Mouse (Mus musculus) embryonic facial prominence, embryonic 15.5 days (tissue): ENCODE data around the gene Kalrn. TPM values are rescaled to one million over a fixed set of nuclear protein-coding genes. Genes with fewer than 3 reads are reported as not detected.

Source experiments
- ATAC-seq: fragments of 200-750 bp; cut with Nextera tagmentation; 2 replicates; pipeline ENCODE4 v1.8.0; 2017; ENCODE audit warnings: low read depth, moderate TSS enrichment; ENCODE audit not compliant: insufficient number of reproducible peaks, low FRiP score, low TSS enrichment
- H3K27ac ChIP-seq: fragments of 300-500 bp; sonication (generic); replicated peaks from 2 replicates; pipeline ENCODE4 v1.5.1; 2015; ENCODE audit warnings: mild to moderate bottlenecking, inconsistent platforms
- H3K27me3 ChIP-seq: fragments of 300-500 bp; sonication (generic); 2 replicates; pipeline ENCODE4 v1.6.1; 2015; ENCODE audit warnings: inconsistent platforms
- H3K36me3 ChIP-seq: fragments of 300-500 bp; sonication (generic); 2 replicates; pipeline ENCODE4 v1.6.1; 2015; ENCODE audit warnings: mild to moderate bottlenecking, inconsistent platforms
- H3K4me1 ChIP-seq: fragments of 300-500 bp; sonication (generic); 2 replicates; pipeline ENCODE4 v1.6.1; 2015; ENCODE audit warnings: inconsistent platforms
- H3K4me2 ChIP-seq: fragments of 300-500 bp; sonication (generic); replicated peaks from 2 replicates; pipeline ENCODE4 v1.6.1; 2015; ENCODE audit warnings: mild to moderate bottlenecking, inconsistent platforms
- H3K4me3 ChIP-seq: fragments of 300-500 bp; sonication (generic); replicated peaks from 2 replicates; pipeline ENCODE4 v1.5.1; 2015; ENCODE audit warnings: mild to moderate bottlenecking, inconsistent platforms
- H3K9ac ChIP-seq: fragments of 300-500 bp; sonication (generic); 2 replicates; pipeline ENCODE4 v1.6.1; 2015; ENCODE audit warnings: inconsistent platforms
- H3K9me3 ChIP-seq: fragments of 300-500 bp; sonication (generic); replicated peaks from 2 replicates; pipeline ENCODE4 v1.6.1; 2016; ENCODE audit warnings: inconsistent platforms
- WGBS: fragments of 180-500 bp; shearing (Covaris S2); methylation state at CpG from one replicate; pipeline ENCODE4 v1.1.7; 2015; 5-methylcytosine and 5-hydroxymethylcytosine counted together
- polyA plus RNA-seq: library from polyadenylated mRNA; unstranded; fragments of >200 nt; fragmentation: Nextera tagmentation; extraction: Ambion mirVana; gene quantifications from 2 replicates; pipeline ENCODE4 v1.2.1, GENCODE M21; 2015

Gene Kalrn
- polyA plus RNA-seq, 1 experiment from 2014 or later: 14.3 TPM

DNA sequence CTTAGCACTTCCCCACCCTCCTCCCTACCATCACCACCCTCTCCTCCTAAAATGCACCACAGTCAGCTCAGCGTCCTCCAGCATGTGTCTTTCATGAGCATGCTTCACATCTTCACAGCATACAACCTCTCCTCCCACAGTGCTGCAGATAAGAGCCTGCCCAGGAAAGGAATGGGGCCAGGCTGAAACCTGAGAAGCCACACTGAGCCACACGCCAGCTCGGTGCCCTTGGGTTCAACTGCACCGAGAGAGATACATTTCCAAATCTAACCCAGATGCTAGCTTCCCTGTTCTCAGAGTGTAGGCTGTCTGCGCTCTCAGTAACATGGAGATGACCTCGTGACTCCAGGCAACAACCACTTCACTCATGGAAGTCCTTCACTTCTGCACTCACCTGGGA lies 151.9 kb downstream of the Kalrn start:
- Histone ChIP-seq H3K4me1 (peaks cover 27% of the 10 kb centered on the region), H3K36me3 (no peaks in the 10 kb centered on the region), H3K4me3 (no peak overlapping the region), H3K4me2 (no peak overlapping the region), H3K27ac (no peak overlapping the region), H3K27me3 (no peaks in the 10 kb centered on the region), H3K9ac (no peak overlapping the region), H3K9me3 (no peaks in the 10 kb centered on the region)
- WGBS: 11% methylated on average over 6 of the region's 6 CpGs
- ATAC-seq: peak; percentile 54; the same call in 1 of the 2 replicates

DNA sequence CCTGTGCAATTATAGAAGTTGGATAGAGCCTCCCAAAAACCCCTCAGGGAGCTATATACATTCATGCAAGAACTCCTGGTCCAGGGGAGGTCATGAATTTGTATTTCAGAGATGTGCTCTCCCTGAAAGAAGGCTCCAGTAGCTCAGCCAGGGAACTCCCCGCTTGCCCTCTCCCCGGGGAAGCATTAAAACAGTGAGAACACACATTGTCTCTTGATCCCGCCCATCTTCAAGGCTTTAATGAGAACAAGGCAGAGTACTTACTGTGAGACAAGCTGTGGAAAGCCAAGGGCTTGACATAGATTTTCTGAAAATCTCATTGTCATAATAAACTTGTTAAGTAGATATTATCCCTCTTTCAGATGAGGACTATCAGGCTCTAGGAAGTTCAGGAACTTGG lies 155.4 kb downstream of the Kalrn start:
- no peak for ATAC-seq
- WGBS: 45% methylated on average over 3 of the region's 3 CpGs

DNA sequence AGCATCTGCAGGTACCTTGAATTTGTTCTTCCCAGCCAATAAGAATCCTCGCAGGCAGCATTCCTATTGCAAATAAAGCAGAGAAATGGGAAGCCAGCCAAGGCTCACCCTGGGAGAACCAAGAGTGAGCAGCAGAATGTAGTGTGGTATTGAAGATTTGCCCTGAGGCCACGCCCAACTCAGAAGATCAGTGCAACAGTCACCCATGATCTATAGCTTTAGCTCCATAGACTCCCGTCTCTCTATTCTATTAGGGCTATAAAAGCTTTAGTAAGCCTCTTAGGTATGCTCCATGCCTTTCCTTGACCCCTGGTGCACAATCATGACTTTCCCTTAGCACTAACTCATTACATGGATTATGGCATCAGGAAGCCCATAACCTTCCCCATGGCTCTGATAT lies 155.9 kb downstream of the Kalrn start:
- no peak overlapping the region for H3K9ac ChIP-seq
- peaks cover 42% of the 10 kb centered on the region for H3K4me1 ChIP-seq
- H3K9me3 ChIP-seq: no peaks in the 10 kb centered on the region
- H3K36me3 ChIP-seq: no peaks in the 10 kb centered on the region
- no peak overlapping the region for H3K27ac ChIP-seq
- no peak overlapping the region for H3K4me3 ChIP-seq
- H3K27me3 ChIP-seq: no peaks in the 10 kb centered on the region
- H3K4me2 ChIP-seq: no peak overlapping the region
- 84% methylated on average over 3 of the region's 3 CpGs for WGBS
- ATAC-seq: no peak

More for the DNA sequence above, 155.4 kb downstream of the Kalrn start:
- Histone ChIP-seq H3K4me3 (no peak overlapping the region), H3K27ac (no peak overlapping the region), H3K36me3 (no peaks in the 10 kb centered on the region), H3K4me2 (no peak overlapping the region), H3K27me3 (no peaks in the 10 kb centered on the region), H3K9me3 (no peaks in the 10 kb centered on the region), H3K9ac (no peak overlapping the region), H3K4me1 (peaks cover 38% of the 10 kb centered on the region)

DNA sequence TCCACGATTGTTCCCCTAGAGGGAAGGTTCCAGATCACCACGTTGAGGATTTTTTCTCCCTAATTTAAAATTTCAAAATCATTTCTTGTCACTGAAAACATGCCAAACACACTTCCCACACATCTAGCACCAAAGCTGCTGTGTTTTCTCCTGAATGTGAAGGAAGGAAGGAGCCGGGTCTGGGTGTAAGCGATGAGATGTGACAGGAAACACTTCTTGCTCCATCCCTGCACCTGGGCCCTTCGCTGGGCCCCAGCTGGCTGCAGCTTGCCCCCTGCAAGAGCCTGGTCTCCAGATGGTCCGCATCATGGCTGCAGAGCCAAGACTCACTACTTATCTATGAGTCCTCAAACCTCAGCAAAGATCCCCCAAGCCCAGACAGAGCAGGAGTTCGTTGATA lies 158.8 kb downstream of the Kalrn start:
- no peak for ATAC-seq
- no peak overlapping the region for H3K4me3 ChIP-seq
- H3K27me3 ChIP-seq: no peaks in the 10 kb centered on the region
- peak overlapping the region; percentile 68; the same call in 1 of the 2 replicates for H3K27ac ChIP-seq
- H3K4me2 ChIP-seq: no peak overlapping the region
- H3K9ac ChIP-seq: no peak overlapping the region
- 38% methylated on average over 7 of the region's 7 CpGs for WGBS
- peaks cover 27% of the 10 kb centered on the region for H3K4me1 ChIP-seq
- H3K36me3 ChIP-seq: no peaks in the 10 kb centered on the region
- H3K9me3 ChIP-seq: no peaks in the 10 kb centered on the region

DNA sequence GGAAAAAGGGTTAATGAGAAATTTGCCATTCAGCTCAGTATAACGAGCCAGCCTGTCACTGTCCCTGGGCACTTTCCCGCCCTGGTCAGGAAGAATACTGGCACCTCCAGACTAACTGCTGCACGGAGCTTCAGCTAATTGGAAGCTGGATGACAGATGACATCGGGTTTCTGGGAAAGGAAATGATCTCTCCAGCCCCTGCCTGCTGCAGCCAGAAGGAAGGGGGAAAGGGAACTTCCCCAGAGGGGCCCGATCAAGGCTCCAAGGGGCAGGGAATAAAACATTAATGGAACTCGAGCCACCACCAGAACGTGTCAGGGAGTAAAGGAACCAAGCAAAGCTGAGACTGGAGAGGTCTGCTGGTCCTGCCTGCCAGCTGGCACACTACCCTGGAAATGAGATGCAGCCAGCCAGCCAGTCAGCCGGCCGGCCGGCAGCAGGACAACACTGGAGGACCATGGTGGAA lies 159.4 kb downstream of the Kalrn start:
- Histone ChIP-seq H3K36me3 (no peaks in the 10 kb centered on the region), H3K27me3 (no peaks in the 10 kb centered on the region), H3K27ac (peak overlapping the region; percentile 68), H3K4me2 (peak overlapping the region; percentile 24), H3K4me3 (0 out of 2 replicates have a peak overlapping the region, but pooled peaks have one; percentile 7), H3K9ac (no peak overlapping the region), H3K9me3 (no peaks in the 10 kb centered on the region), H3K4me1 (peaks cover 27% of the 10 kb centered on the region)
- WGBS: 17% methylated on average over 10 of the region's 10 CpGs
- no peak; the same call in 1 of the 2 replicates for ATAC-seq

DNA sequence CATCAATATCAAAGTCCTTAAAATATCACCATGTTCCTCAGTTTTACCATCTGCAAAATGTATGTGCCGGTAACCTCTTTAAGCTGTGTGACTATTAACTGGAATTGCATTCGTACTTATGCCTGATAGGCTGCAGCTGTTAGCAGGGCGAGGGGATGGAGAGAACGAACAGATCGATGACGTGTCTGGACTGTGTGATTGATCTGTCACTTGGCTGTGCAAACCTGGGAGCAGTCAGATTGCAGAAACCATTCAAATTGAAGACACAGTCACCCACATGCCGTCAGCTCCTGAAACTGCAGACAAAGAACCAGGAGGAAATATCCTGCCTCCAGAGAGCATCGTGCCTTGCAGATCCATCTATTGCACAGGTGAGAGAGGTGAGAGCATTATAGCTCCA lies 166.3 kb downstream of the Kalrn start:
- Histone ChIP-seq H3K4me3 (no peak overlapping the region), H3K4me2 (no peak overlapping the region), H3K36me3 (no peaks in the 10 kb centered on the region), H3K9ac (no peak overlapping the region), H3K4me1 (peaks cover 1% of the 10 kb centered on the region; the same call in 1 of the 2 replicates), H3K9me3 (no peaks in the 10 kb centered on the region), H3K27me3 (no peaks in the 10 kb centered on the region), H3K27ac (no peak overlapping the region)
- 85% methylated on average over 8 of the region's 8 CpGs for WGBS
- no peak for ATAC-seq

DNA sequence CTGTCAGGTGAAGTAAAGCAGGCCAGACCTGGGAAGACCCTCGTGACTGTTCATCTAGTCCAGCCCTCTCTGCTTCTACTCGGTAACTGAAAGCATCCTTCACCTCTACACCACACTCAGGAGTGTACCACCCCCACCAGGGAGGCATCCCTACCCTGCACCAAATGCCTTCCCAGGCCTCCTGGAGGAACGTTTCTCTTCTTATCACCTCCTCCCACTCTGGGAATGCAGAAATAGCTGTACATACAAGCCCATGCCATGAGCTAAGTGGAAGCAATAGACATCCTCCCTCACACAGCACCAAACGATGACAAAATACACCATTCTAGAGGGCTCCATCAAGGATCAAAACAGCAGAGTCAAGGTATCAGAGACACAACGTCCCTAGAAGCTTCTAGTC lies 168.2 kb downstream of the Kalrn start:
- no peak for ATAC-seq
- WGBS: 58% methylated on average over 5 of the region's 5 CpGs

DNA sequence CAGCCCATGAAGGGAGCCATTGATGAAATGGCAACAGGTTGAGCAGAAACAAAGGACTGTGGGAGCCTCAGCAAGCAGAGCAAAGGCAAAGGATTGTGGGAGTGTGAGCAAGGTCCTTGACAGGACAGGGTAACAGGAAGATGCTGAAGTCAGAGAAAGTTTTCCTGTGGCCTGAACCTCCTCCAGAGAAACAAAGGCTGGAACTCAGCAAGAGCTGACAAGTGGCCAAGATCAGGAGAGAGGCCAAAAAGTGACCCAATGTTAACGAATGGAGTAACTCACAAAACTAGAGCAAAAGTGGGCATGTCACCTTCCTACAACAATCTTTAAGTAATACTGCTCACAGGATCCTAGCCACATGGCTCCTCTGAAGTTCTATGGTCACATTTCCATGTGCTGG lies 172.1 kb downstream of the Kalrn start:
- no peak overlapping the region for H3K4me2 ChIP-seq
- no peaks in the 10 kb centered on the region for H3K27me3 ChIP-seq
- H3K27ac ChIP-seq: no peak overlapping the region
- ATAC-seq: no peak
- H3K4me3 ChIP-seq: no peak overlapping the region
- no peaks in the 10 kb centered on the region for H3K9me3 ChIP-seq
- no peak overlapping the region for H3K9ac ChIP-seq
- H3K4me1 ChIP-seq: no peaks in the 10 kb centered on the region
- WGBS: 86% methylated on average over 1 of the region's 1 CpGs
- H3K36me3 ChIP-seq: no peaks in the 10 kb centered on the region

More for the DNA sequence above, 168.2 kb downstream of the Kalrn start:
- H3K4me2 ChIP-seq: no peak overlapping the region
- H3K36me3 ChIP-seq: no peaks in the 10 kb centered on the region
- no peaks in the 10 kb centered on the region for H3K27me3 ChIP-seq
- no peak overlapping the region for H3K4me3 ChIP-seq
- H3K9me3 ChIP-seq: no peaks in the 10 kb centered on the region
- H3K4me1 ChIP-seq: no peaks in the 10 kb centered on the region
- H3K27ac ChIP-seq: no peak overlapping the region
- no peak overlapping the region for H3K9ac ChIP-seq

DNA sequence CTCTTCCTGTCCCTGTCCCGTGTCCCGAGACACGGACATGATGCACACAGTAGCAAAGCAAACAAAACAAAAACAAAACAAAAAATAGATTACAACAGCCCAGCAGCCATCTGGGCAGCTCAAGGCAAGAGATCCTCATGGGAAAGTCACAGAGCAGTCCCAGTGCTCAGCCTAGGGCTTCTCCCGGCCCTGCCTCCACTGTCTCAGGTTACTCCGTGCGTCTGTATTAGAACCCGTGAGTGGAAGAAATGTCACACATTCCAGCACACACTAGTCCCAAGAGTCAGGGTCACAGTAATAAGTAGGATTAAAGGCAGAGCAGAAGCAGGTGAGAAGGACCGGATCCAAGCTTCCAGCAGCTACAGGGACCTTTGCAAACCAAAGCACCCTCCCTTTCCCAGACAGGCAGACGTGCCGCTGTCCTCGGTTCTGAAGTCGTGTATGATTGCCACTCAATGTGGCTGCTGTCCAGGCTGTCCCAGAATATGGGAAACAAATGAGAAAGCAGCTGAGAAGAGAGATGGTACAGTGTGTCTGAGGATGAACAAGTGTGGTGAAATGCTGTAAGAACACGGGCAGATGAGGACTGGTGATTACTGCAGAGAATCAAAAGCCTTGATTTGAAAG lies 173.1 kb downstream of the Kalrn start:
- no peak overlapping the region for H3K4me3 ChIP-seq
- 30% methylated on average over 13 of the region's 13 CpGs for WGBS
- no peak overlapping the region for H3K9ac ChIP-seq
- no peak overlapping the region for H3K4me2 ChIP-seq
- no peaks in the 10 kb centered on the region for H3K27me3 ChIP-seq
- H3K36me3 ChIP-seq: no peaks in the 10 kb centered on the region
- H3K4me1 ChIP-seq: peaks cover 3% of the 10 kb centered on the region; the same call in 1 of the 2 replicates
- no peak overlapping the region for H3K27ac ChIP-seq
- ATAC-seq: no peak
- H3K9me3 ChIP-seq: no peaks in the 10 kb centered on the region

DNA sequence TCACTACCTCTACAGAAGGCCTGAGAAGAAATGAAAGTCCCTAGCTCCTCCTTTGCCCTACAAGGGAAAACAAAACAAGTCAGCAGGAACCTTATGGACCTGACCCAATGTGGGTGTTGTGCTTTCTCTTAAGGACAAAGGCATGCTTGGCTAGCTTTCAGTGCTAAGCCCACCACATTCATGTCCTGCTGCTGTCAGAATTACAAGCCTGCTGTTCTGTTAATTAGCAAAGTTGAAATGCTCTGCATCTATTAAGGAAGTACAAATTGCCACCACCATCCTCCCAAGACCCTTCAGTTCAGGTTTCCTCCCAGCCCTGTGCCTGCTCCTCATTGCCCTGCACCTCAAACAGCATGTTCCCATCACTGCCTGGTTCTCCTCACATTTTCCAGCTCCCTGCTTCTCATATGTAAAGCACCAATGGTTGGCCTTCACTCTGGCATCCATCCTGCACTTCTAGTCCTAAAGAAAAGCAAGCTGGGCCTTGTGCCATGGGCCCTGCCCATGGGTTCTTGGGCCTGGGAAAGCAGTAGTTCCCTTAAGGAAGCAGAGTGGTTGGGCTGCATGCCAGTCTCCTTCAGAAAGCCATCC lies 178.0 kb downstream of the Kalrn start:
- no peaks in the 10 kb centered on the region for H3K36me3 ChIP-seq
- H3K9me3 ChIP-seq: no peaks in the 10 kb centered on the region
- peaks cover 3% of the 10 kb centered on the region; the same call in 1 of the 2 replicates for H3K4me1 ChIP-seq
- no peak overlapping the region for H3K4me3 ChIP-seq
- H3K27me3 ChIP-seq: no peaks in the 10 kb centered on the region
- H3K9ac ChIP-seq: no peak overlapping the region
- H3K4me2 ChIP-seq: no peak overlapping the region
- H3K27ac ChIP-seq: no peak overlapping the region
- no peak for ATAC-seq

DNA sequence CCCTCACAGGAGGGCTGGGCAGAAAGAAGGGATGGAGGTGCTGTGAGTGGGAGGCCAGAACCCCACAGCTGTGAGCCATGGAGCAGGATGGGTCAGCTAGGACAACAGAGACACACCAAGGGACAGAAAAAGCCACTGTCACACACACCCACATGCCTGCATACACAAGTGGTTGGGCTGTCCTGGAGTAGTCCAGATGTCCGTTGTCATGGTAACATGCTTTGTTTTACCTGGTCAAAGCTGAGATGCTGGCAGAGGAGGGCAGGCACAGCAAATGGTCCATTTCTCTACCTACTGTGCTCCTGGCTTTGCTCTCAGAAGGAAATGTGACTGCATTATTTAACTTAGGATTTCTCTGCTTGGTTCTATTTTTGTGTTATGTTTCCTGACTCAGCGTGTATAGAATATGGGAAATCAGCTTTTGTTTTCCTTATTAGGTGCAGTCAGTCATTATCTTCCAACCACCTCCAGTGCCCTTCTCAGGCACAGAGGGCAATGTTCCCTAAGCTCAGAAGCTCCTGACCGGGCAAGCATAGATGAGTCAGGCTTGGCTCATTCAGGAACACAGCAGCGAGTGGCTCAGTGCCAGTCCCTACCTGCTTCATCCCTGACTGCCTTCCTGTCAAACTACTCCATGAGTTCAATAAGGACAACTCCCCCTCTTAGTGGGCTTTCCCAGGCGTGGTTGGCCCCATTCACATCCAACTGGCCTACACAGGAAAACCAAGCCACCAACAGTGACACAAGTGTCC lies 183.6 kb downstream of the Kalrn start:
- no peak overlapping the region for H3K4me2 ChIP-seq
- no peaks in the 10 kb centered on the region for H3K9me3 ChIP-seq
- no peak overlapping the region for H3K9ac ChIP-seq
- ATAC-seq: no peak
- H3K4me3 ChIP-seq: no peak overlapping the region
- H3K27me3 ChIP-seq: no peaks in the 10 kb centered on the region
- H3K4me1 ChIP-seq: no peaks in the 10 kb centered on the region
- WGBS: 79% methylated on average over 5 of the region's 5 CpGs
- no peak overlapping the region for H3K27ac ChIP-seq
- H3K36me3 ChIP-seq: no peaks in the 10 kb centered on the region; the same call in 1 of the 2 replicates
